Mouse (Mus musculus) forebrain, embryonic 13.5 days (tissue): ENCODE measurements around the gene Setd1b. TPM values are rescaled to one million over a fixed set of nuclear protein-coding genes. Genes with fewer than 3 reads are reported as not detected.
A peak's percentile ranks its signal among the peaks of the same experiment; 100 is the strongest.

Source experiments
- ATAC-seq: fragments of 200-750 bp; cut with Nextera tagmentation; 2 replicates; pipeline ENCODE4 v1.8.0; 2017
- H3K27ac ChIP-seq: fragments of 300-500 bp; sonication (generic); 2 replicates; pipeline ENCODE4 v1.5.1; 2015; ENCODE audit warnings: inconsistent platforms, mild to moderate bottlenecking, moderate library complexity
- H3K27me3 ChIP-seq: fragments of 300-500 bp; sonication (generic); 2 replicates; pipeline ENCODE4 v1.6.1; 2015; ENCODE audit warnings: mild to moderate bottlenecking, inconsistent platforms
- H3K36me3 ChIP-seq: fragments of 300-500 bp; sonication (generic); 2 replicates; pipeline ENCODE4 v1.6.1; 2015; ENCODE audit warnings: mild to moderate bottlenecking, inconsistent platforms; ENCODE audit not compliant: poor library complexity, severe bottlenecking
- H3K4me1 ChIP-seq: fragments of 300-500 bp; sonication (generic); 2 replicates; pipeline ENCODE4 v1.6.1; 2015; ENCODE audit warnings: inconsistent platforms
- H3K4me2 ChIP-seq: fragments of 300-500 bp; sonication (generic); 2 replicates; pipeline ENCODE4 v1.6.1; 2015; ENCODE audit warnings: inconsistent platforms, mild to moderate bottlenecking, moderate library complexity
- H3K4me3 ChIP-seq: fragments of 300-500 bp; sonication (generic); 2 replicates; pipeline ENCODE4 v1.5.1; 2015; ENCODE audit warnings: mild to moderate bottlenecking, inconsistent platforms
- H3K9ac ChIP-seq: fragments of 300-500 bp; sonication (generic); 2 replicates; pipeline ENCODE4 v1.6.1; 2015; ENCODE audit warnings: mild to moderate bottlenecking, inconsistent platforms
- H3K9me3 ChIP-seq: fragments of 300-500 bp; sonication (generic); replicated peaks from 2 replicates; pipeline ENCODE4 v1.6.1; 2016; ENCODE audit warnings: inconsistent platforms
- WGBS: fragments of 180-500 bp; shearing (Covaris S2); methylation state at CpG from one replicate; pipeline ENCODE4 v1.1.7; 2015; 5-methylcytosine and 5-hydroxymethylcytosine counted together
- polyA plus RNA-seq: library from polyadenylated mRNA; unstranded; fragments of >200 nt; fragmentation: Nextera tagmentation; extraction: Ambion mirVana; gene quantifications from 2 replicates; pipeline ENCODE4 v1.2.1, GENCODE M21; 2015

Setd1b gene
- polyA plus RNA-seq, 1 experiment from 2014 or later: 13.9 TPM

- H3K4me3 ChIP-seq: peak overlapping the region; percentile 94
- H3K4me2 ChIP-seq: peak overlapping the region; percentile 100
- no peaks in the 10 kb centered on the region for H3K9me3 ChIP-seq
- peaks cover 55% of the 10 kb centered on the region for H3K4me1 ChIP-seq
- no peaks in the 10 kb centered on the region for H3K27me3 ChIP-seq
- 41% methylated on average over 20 of the region's 20 CpGs for WGBS
- peaks cover 44% of the 10 kb centered on the region for H3K36me3 ChIP-seq
- H3K9ac ChIP-seq: peak overlapping the region; percentile 100
- ATAC-seq: no peak
- H3K27ac ChIP-seq: peak overlapping the region; percentile 54; the same call in 1 of the 2 replicates
Observed at GRCm38 (mm10) chr5:123144746-123145590, 3.0 kb downstream of the Setd1b start.

GRCm38 (mm10) chr5:123146357-123146756, 4.4 kb downstream of the Setd1b start:
- no peak overlapping the region for H3K4me3 ChIP-seq
- 85% methylated on average over 11 of the region's 11 CpGs for WGBS
- no peaks in the 10 kb centered on the region for H3K27me3 ChIP-seq
- H3K9ac ChIP-seq: no peak overlapping the region
- no peak overlapping the region for H3K4me2 ChIP-seq
- peaks cover 58% of the 10 kb centered on the region for H3K36me3 ChIP-seq
- no peak for ATAC-seq
- no peaks in the 10 kb centered on the region for H3K9me3 ChIP-seq
- H3K4me1 ChIP-seq: peaks cover 69% of the 10 kb centered on the region
- H3K27ac ChIP-seq: no peak overlapping the region

GRCm38 (mm10) chr5:123147569-123147968, 5.6 kb downstream of the Setd1b start:
- H3K9ac ChIP-seq: no peak overlapping the region
- no peaks in the 10 kb centered on the region for H3K27me3 ChIP-seq
- no peak overlapping the region for H3K4me2 ChIP-seq
- peaks cover 70% of the 10 kb centered on the region for H3K36me3 ChIP-seq
- 0 out of 2 replicates have a peak overlapping the region, but pooled peaks have one; percentile 10 for H3K27ac ChIP-seq
- H3K4me1 ChIP-seq: peaks cover 72% of the 10 kb centered on the region
- no peak overlapping the region for H3K4me3 ChIP-seq
- ATAC-seq: no peak
- WGBS: 81% methylated on average over 17 of the region's 17 CpGs
- H3K9me3 ChIP-seq: no peaks in the 10 kb centered on the region

GRCm38 (mm10) chr5:123148073-123148722, 6.2 kb downstream of the Setd1b start:
- Histone ChIP-seq H3K27ac (0 out of 2 replicates have a peak overlapping the region, but pooled peaks have one; percentile 10), H3K36me3 (peaks cover 76% of the 10 kb centered on the region)
- ATAC-seq: no peak

GRCm38 (mm10) chr5:123149451-123150400, 7.7 kb downstream of the Setd1b start:
- H3K36me3 ChIP-seq: peaks cover 91% of the 10 kb centered on the region
- 9% methylated on average over 19 of the region's 19 CpGs for WGBS
- peak overlapping the region; percentile 42 for H3K4me3 ChIP-seq
- H3K27me3 ChIP-seq: no peaks in the 10 kb centered on the region
- ATAC-seq: peak; percentile 92
- peaks cover 58% of the 10 kb centered on the region for H3K4me1 ChIP-seq
- peak overlapping the region; percentile 69 for H3K4me2 ChIP-seq
- no peaks in the 10 kb centered on the region for H3K9me3 ChIP-seq
- peak overlapping the region; percentile 61 for H3K9ac ChIP-seq
- peak overlapping the region; percentile 49 for H3K27ac ChIP-seq

More at GRCm38 (mm10) chr5:123148073-123148722, 6.2 kb downstream of the Setd1b start:
- 83% methylated on average over 25 of the region's 25 CpGs for WGBS
- Histone ChIP-seq H3K4me3 (0 out of 2 replicates have a peak overlapping the region, but pooled peaks have one; percentile 42), H3K27me3 (no peaks in the 10 kb centered on the region), H3K4me1 (peaks cover 72% of the 10 kb centered on the region), H3K9ac (peak overlapping the region; percentile 47; the same call in 1 of the 2 replicates), H3K9me3 (no peaks in the 10 kb centered on the region), H3K4me2 (peak overlapping the region; percentile 69)

GRCm38 (mm10) chr5:123150641-123151040, 8.6 kb downstream of the Setd1b start:
- Histone ChIP-seq H3K9me3 (no peaks in the 10 kb centered on the region), H3K4me2 (peak overlapping the region; percentile 69), H3K9ac (peak overlapping the region; percentile 61), H3K27me3 (no peaks in the 10 kb centered on the region), H3K27ac (peak overlapping the region; percentile 36; the same call in 1 of the 2 replicates), H3K4me1 (peaks cover 48% of the 10 kb centered on the region), H3K4me3 (peak overlapping the region; percentile 42), H3K36me3 (peaks cover 94% of the 10 kb centered on the region)
- WGBS: 45% methylated on average over 7 of the region's 7 CpGs
- ATAC-seq: no peak

GRCm38 (mm10) chr5:123151077-123151476, 9.1 kb downstream of the Setd1b start:
- peak overlapping the region; percentile 69 for H3K4me2 ChIP-seq
- no peaks in the 10 kb centered on the region for H3K27me3 ChIP-seq
- peak overlapping the region; percentile 42 for H3K4me3 ChIP-seq
- no peaks in the 10 kb centered on the region for H3K9me3 ChIP-seq
- ATAC-seq: no peak
- H3K9ac ChIP-seq: peak overlapping the region; percentile 61
- 49% methylated on average over 7 of the region's 7 CpGs for WGBS
- H3K4me1 ChIP-seq: peaks cover 44% of the 10 kb centered on the region
- peaks cover 92% of the 10 kb centered on the region for H3K36me3 ChIP-seq
- 0 out of 2 replicates have a peak overlapping the region, but pooled peaks have one; percentile 36 for H3K27ac ChIP-seq

GRCm38 (mm10) chr5:123151707-123152362, 9.8 kb downstream of the Setd1b start:
- Histone ChIP-seq H3K9ac (no peak overlapping the region), H3K27ac (no peak overlapping the region), H3K27me3 (no peaks in the 10 kb centered on the region), H3K36me3 (peaks cover 91% of the 10 kb centered on the region), H3K4me2 (no peak overlapping the region), H3K4me3 (no peak overlapping the region), H3K9me3 (no peaks in the 10 kb centered on the region), H3K4me1 (peaks cover 38% of the 10 kb centered on the region)
- ATAC-seq: no peak
- 99% methylated on average over 19 of the region's 19 CpGs for whole genome bisulfite sequencing

- peaks cover 91% of the 10 kb centered on the region for H3K36me3 ChIP-seq
- H3K9ac ChIP-seq: no peak overlapping the region
- WGBS: 100% methylated on average over 1 of the region's 1 CpGs
- peaks cover 37% of the 10 kb centered on the region for H3K4me1 ChIP-seq
- no peaks in the 10 kb centered on the region for H3K27me3 ChIP-seq
- no peak for ATAC-seq
- H3K4me2 ChIP-seq: no peak overlapping the region
- no peak overlapping the region for H3K4me3 ChIP-seq
- H3K27ac ChIP-seq: no peak overlapping the region
- H3K9me3 ChIP-seq: no peaks in the 10 kb centered on the region
Observed at GRCm38 (mm10) chr5:123152901-123153300, 10.9 kb downstream of the Setd1b start.

- Histone ChIP-seq H3K9me3 (no peaks in the 10 kb centered on the region), H3K9ac (no peak overlapping the region), H3K27ac (no peak overlapping the region), H3K4me1 (peaks cover 12% of the 10 kb centered on the region), H3K36me3 (peaks cover 94% of the 10 kb centered on the region), H3K4me3 (no peak overlapping the region), H3K27me3 (no peaks in the 10 kb centered on the region), H3K4me2 (no peak overlapping the region)
- 58% methylated on average over 7 of the region's 7 CpGs for WGBS
- ATAC-seq: 0 out of 2 replicates have a peak, but pooled peaks have one; percentile 50
Observed at GRCm38 (mm10) chr5:123155425-123155824, 13.4 kb downstream of the Setd1b start.

- Histone ChIP-seq H3K27ac (no peak overlapping the region), H3K9ac (no peak overlapping the region), H3K4me1 (no peaks in the 10 kb centered on the region), H3K4me3 (no peak overlapping the region), H3K27me3 (no peaks in the 10 kb centered on the region), H3K4me2 (no peak overlapping the region), H3K9me3 (no peaks in the 10 kb centered on the region), H3K36me3 (peaks cover 94% of the 10 kb centered on the region)
- no peak for ATAC-seq
- WGBS: 86% methylated on average over 12 of the region's 12 CpGs
Observed at GRCm38 (mm10) chr5:123156763-123157162, 14.8 kb downstream of the Setd1b start.
